8 mouse cellular contexts compared by ENCODE assay signal in the genomic region with DNA sequence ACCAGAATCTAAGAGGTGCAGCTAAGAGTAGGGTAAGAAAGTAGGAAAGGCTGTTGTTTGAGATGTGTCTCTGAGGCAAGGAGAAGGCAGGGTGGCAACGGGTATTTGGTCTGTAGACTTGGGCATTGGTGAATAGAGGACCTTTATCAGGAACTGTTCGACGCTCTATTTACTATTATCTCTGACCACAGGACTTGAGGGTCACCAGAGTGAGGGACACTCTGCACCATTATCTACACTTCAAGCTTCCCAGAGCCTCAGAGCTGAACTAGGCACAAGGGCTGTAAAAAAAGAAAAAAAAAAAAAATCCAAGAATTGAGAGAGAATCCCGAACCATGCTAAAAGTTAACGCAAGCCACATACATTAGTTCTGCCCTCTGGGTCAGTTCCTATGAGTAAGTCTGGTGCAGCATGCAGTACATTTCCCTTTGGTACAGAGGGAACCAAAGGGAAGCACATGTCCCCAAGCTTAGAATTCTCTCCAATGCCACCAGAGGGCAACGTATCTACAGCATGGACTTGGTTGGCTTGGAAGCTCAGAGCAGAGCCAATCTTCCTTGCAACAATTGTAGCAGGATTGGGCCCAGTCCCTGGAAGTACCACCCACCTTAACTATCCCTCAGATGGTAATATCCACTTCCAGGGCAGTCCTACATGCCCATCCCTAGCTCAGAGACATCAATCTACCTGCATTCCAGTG. TPM values are rescaled to one million over a fixed set of nuclear protein-coding genes. Genes with fewer than 3 reads are reported as not detected.
DNase-seq lines count a peak whose midpoint lies in the region; ATAC-seq and TF ChIP-seq lines count a peak whose summit lies in the region.

No protein-coding gene starts in this region.

- H3K4me3 ChIP-seq in E14TG2a.4 (replicated peaks; ENCODE audit: low read length) = no peak overlapping the region
- no peak overlapping the region for H3K4me3 ChIP-seq in embryonic facial prominence, embryonic 11.5 days (ENCODE audit: low read depth, low read length)
- no peak overlapping the region for H3K4me3 ChIP-seq in heart, embryonic 14.5 days (ENCODE audit: control insufficient read depth in 1 of 2, insufficient read depth in 1 of 2, low read depth in 1 of 2, low read length in 2 of 2)
- no peak overlapping the region for H3K4me3 ChIP-seq in liver, postnatal 0 days (ENCODE audit: low read depth, low read length)

- peak; percentile 92 for DNase-seq in adipocyte (ENCODE audit: low spot score)
- DNase-seq in embryonic facial prominence, embryonic 11.5 days (ENCODE audit: low spot score) = peak; percentile 82
- DNase-seq in kidney, postnatal 25 days = peak; percentile 76 to 85
- peak; percentile 51 for DNase-seq in liver, postnatal 0 days
- peak; percentile 46 for DNase-seq in ovary, postnatal 14 days (ENCODE audit: low spot score)
- DNase-seq in urinary bladder, adult 2 months (ENCODE audit: low spot score) = no peak

- H3K27me3 ChIP-seq in E14TG2a.4 (ENCODE audit: insufficient read depth, low read length) = peaks cover 47% of the 10 kb centered on the region
- H3K27me3 ChIP-seq in embryonic facial prominence, embryonic 11.5 days (ENCODE audit: control insufficient read depth, insufficient read depth, low read length) = peaks cover 52% of the 10 kb centered on the region
- peaks cover 38% of the 10 kb centered on the region for H3K27me3 ChIP-seq in heart, embryonic 14.5 days (ENCODE audit: control insufficient read depth, insufficient read depth, low read length)
- H3K27me3 ChIP-seq in liver, postnatal 0 days (ENCODE audit: insufficient read depth, low read length) = peaks cover 45% of the 10 kb centered on the region

- no peak for ATAC-seq in embryonic facial prominence, embryonic 11.5 days (replicated peaks; ENCODE audit: insufficient number of reproducible peaks, low FRiP score, low TSS enrichment, low read depth)
- ATAC-seq in heart, embryonic 14.5 days (ENCODE audit: insufficient number of reproducible peaks, insufficient read depth, low FRiP score, low read depth) = peak; percentile 29; the same call in 1 of the 2 replicates
- peak; percentile 83 for ATAC-seq in liver, postnatal 0 days

- 44% methylated on average over 6 of the region's 6 CpGs for WGBS in embryonic facial prominence, embryonic 11.5 days
- 21% methylated on average over 6 of the region's 6 CpGs for WGBS in heart, embryonic 14.5 days
- 14% methylated on average over 6 of the region's 6 CpGs for WGBS in liver, postnatal 0 days (ENCODE audit: insufficient replicate concordance)

- TF ChIP-seq EP300 in liver, postnatal 0 days (IDR thresholded peaks at IDR 0.05; ENCODE audit: low read depth) = no peak

- H3K36me3 ChIP-seq in E14TG2a.4 (ENCODE audit: insufficient read depth, low read length) = no peaks in the 10 kb centered on the region
- no peaks in the 10 kb centered on the region for H3K36me3 ChIP-seq in embryonic facial prominence, embryonic 11.5 days (replicated peaks; ENCODE audit: control insufficient read depth, insufficient read depth, low read depth, low read length)
- no peaks in the 10 kb centered on the region for H3K36me3 ChIP-seq in heart, embryonic 14.5 days (ENCODE audit: control insufficient read depth, insufficient read depth, low read length)
- H3K36me3 ChIP-seq in liver, postnatal 0 days (replicated peaks; ENCODE audit: insufficient read depth, low read length) = no peaks in the 10 kb centered on the region

- peaks cover 59% of the 10 kb centered on the region for H3K4me1 ChIP-seq in E14TG2a.4 (replicated peaks; ENCODE audit: low read depth, low read length)
- peaks cover 16% of the 10 kb centered on the region for H3K4me1 ChIP-seq in embryonic facial prominence, embryonic 11.5 days (ENCODE audit: control insufficient read depth, insufficient read depth, low read length)
- H3K4me1 ChIP-seq in heart, embryonic 14.5 days (ENCODE audit: control insufficient read depth in 2 of 2, insufficient read depth in 2 of 2, low read length in 2 of 2) = peaks cover 16 to 30% of the 10 kb centered on the region in 2 experiments
- H3K4me1 ChIP-seq in liver, postnatal 0 days (ENCODE audit: insufficient read depth) = peaks cover 27% of the 10 kb centered on the region

- TF ChIP-seq CTCF in E14TG2a.4 (conservative IDR thresholded peaks at IDR 0.05; ENCODE audit: low read length) = peak; percentile 48
- peak; percentile 96 for TF ChIP-seq CTCF in liver, postnatal 0 days (IDR thresholded peaks at IDR 0.05; ENCODE audit: low read depth)

- H3K9me3 ChIP-seq in E14TG2a.4 (ENCODE audit: low read length) = peaks cover 6% of the 10 kb centered on the region
- no peaks in the 10 kb centered on the region for H3K9me3 ChIP-seq in embryonic facial prominence, embryonic 11.5 days (replicated peaks; ENCODE audit: control insufficient read depth, low read length)
- H3K9me3 ChIP-seq in heart, embryonic 14.5 days (ENCODE audit: control insufficient read depth, low read length) = no peaks in the 10 kb centered on the region
- H3K9me3 ChIP-seq in liver, postnatal 0 days (ENCODE audit: low read length) = no peaks in the 10 kb centered on the region

- no peak overlapping the region for H3K9ac ChIP-seq in embryonic facial prominence, embryonic 11.5 days (replicated peaks; ENCODE audit: low read length)
- H3K9ac ChIP-seq in heart, embryonic 14.5 days (ENCODE audit: low read length) = no peak overlapping the region
- H3K9ac ChIP-seq in liver, postnatal 0 days (replicated peaks) = no peak overlapping the region

- H3K4me2 ChIP-seq in embryonic facial prominence, embryonic 11.5 days (ENCODE audit: low read depth, low read length) = no peak overlapping the region
- no peak overlapping the region for H3K4me2 ChIP-seq in heart, embryonic 14.5 days (ENCODE audit: low read length)
- no peak overlapping the region for H3K4me2 ChIP-seq in liver, postnatal 0 days (ENCODE audit: low read depth, low read length)

- no peak overlapping the region for H3K27ac ChIP-seq in embryonic facial prominence, embryonic 11.5 days (replicated peaks; ENCODE audit: low read depth, low read length)
- H3K27ac ChIP-seq in heart, embryonic 14.5 days (replicated peaks in 1 of 2; ENCODE audit: control insufficient read depth in 1 of 2, insufficient read depth in 1 of 2, low read depth in 2 of 2, low read length in 2 of 2) = no peak overlapping the region
- no peak overlapping the region for H3K27ac ChIP-seq in liver, postnatal 0 days (ENCODE audit: low read depth)

RNA-seq across cellular contexts. Expression of gene Rhebl1, which starts 2.3 kb away (rescaled TPM):
- polyA plus RNA-seq in embryonic facial prominence, embryonic 11.5 days (2014; fragmentation: Nextera tagmentation; extraction: Ambion mirVana) = 16.7 and 17.0 TPM in 2 replicates
- 4.0 and 4.9 TPM in 2 replicates for polyA plus RNA-seq in heart, embryonic 14.5 days (2014; fragmentation: Nextera tagmentation; extraction: Ambion mirVana)
- polyA plus RNA-seq in liver, postnatal 0 days (2015; fragmentation: Nextera tagmentation; extraction: Ambion mirVana) = 1.4 and 1.8 TPM in 2 replicates
- 10.2 and 12.4 TPM in 2 replicates for polyA plus RNA-seq in urinary bladder, adult 2 months (2012; rRNA removed)

RNA-seq across cellular contexts. Expression of gene Dhh, which starts 6.3 kb away (rescaled TPM):
- 0.76 and 1.3 TPM in 2 replicates for polyA plus RNA-seq in embryonic facial prominence, embryonic 11.5 days (2014; fragmentation: Nextera tagmentation; extraction: Ambion mirVana)
- polyA plus RNA-seq in heart, embryonic 14.5 days (2014; fragmentation: Nextera tagmentation; extraction: Ambion mirVana) = 0.93 and 1.1 TPM in 2 replicates
- 0.07 TPM in 1 of 2 replicates, not detected in the other for polyA plus RNA-seq in liver, postnatal 0 days (2015; fragmentation: Nextera tagmentation; extraction: Ambion mirVana)
- polyA plus RNA-seq in urinary bladder, adult 2 months (2012; rRNA removed) = 1.7 and 1.9 TPM in 2 replicates

RNA-seq across cellular contexts. Expression of gene Kmt2d, which starts 21.1 kb away (rescaled TPM):
- 11.6 and 12.0 TPM in 2 replicates for polyA plus RNA-seq in embryonic facial prominence, embryonic 11.5 days (2014; fragmentation: Nextera tagmentation; extraction: Ambion mirVana)
- polyA plus RNA-seq in heart, embryonic 14.5 days (2014; fragmentation: Nextera tagmentation; extraction: Ambion mirVana) = 12.7 and 13.0 TPM in 2 replicates
- polyA plus RNA-seq in liver, postnatal 0 days (2015; fragmentation: Nextera tagmentation; extraction: Ambion mirVana) = 3.0 and 3.6 TPM in 2 replicates
- 25.7 and 39.0 TPM in 2 replicates for polyA plus RNA-seq in urinary bladder, adult 2 months (2012; rRNA removed)

RNA-seq across cellular contexts. Expression of gene Lmbr1l, which starts 26.0 kb away (rescaled TPM):
- 3.9 and 7.1 TPM in 2 replicates for polyA plus RNA-seq in embryonic facial prominence, embryonic 11.5 days (2014; fragmentation: Nextera tagmentation; extraction: Ambion mirVana)
- 3.5 and 5.7 TPM in 2 replicates for polyA plus RNA-seq in heart, embryonic 14.5 days (2014; fragmentation: Nextera tagmentation; extraction: Ambion mirVana)
- 4.9 and 5.1 TPM in 2 replicates for polyA plus RNA-seq in liver, postnatal 0 days (2015; fragmentation: Nextera tagmentation; extraction: Ambion mirVana)
- polyA plus RNA-seq in urinary bladder, adult 2 months (2012; rRNA removed) = 32.8 and 43.4 TPM in 2 replicates

RNA-seq across cellular contexts. Expression of gene Tuba1b, which starts 42.3 kb away (rescaled TPM):
- polyA plus RNA-seq in embryonic facial prominence, embryonic 11.5 days (2014; fragmentation: Nextera tagmentation; extraction: Ambion mirVana) = 2,291 and 2,381 TPM in 2 replicates
- 1,494 and 1,560 TPM in 2 replicates for polyA plus RNA-seq in heart, embryonic 14.5 days (2014; fragmentation: Nextera tagmentation; extraction: Ambion mirVana)
- 389 and 423 TPM in 2 replicates for polyA plus RNA-seq in liver, postnatal 0 days (2015; fragmentation: Nextera tagmentation; extraction: Ambion mirVana)
- 677 and 758 TPM in 2 replicates for polyA plus RNA-seq in urinary bladder, adult 2 months (2012; rRNA removed)
